Mouse (Mus musculus): Measurements from ENCODE around the gene Catsperz. TPM values are rescaled to one million over a fixed set of nuclear protein-coding genes. Genes with fewer than 3 reads are reported as not detected.

Gene Catsperz
- total RNA-seq, 2 experiments from 2014 or later, result 27.9 to 31.2 TPM

GRCm38 (mm10) chr19:6875834-6876233 is 49.3 kb downstream of the Catsperz start:
- peak in 1 of 2 experiments; percentile 37 for DNase-seq (ENCODE audit: low spot score in 2 of 2)
- intact Hi-C loops (cut with DNase I), result no loop called here

- intact Hi-C loops (cut with DNase I), result loop anchor here (5.0 kb wide), 2 partner anchors 33 to 212 kb away; partner anchors contain the start of gene Trmt112
- DNase-seq (ENCODE audit: low spot score in 2 of 2), result no peak
These were observed 50.9 kb downstream of the Catsperz start for GRCm38 (mm10) chr19:6874257-6874656.

GRCm38 (mm10) chr19:6872701-6873100 is 52.5 kb downstream of the Catsperz start:
- intact Hi-C loops (cut with DNase I), result loop anchor here (5.0 kb wide), 2 partner anchors 35 to 210 kb away; partner anchors contain the start of gene Trmt112

More at GRCm38 (mm10) chr19:6872701-6873100, 52.5 kb downstream of the Catsperz start:
- DNase-seq (ENCODE audit: low spot score in 2 of 2), result no peak

Small RNA genes lying within 50 kb of the gene (microRNA-seq; reads per million reads assigned to microRNA genes)
- 6.4 to 6.9 reads per million in 2 experiments for gene Mir6990

Other genes starting within 250 kb of the Catsperz start
- gene Rps6ka4, start 84.7 kb downstream of the Catsperz start, total RNA-seq (2021), result 10 to 100 TPM; 30.8 to 36.4 TPM
- gene Ccdc88b, start 67.2 kb downstream of the Catsperz start, total RNA-seq (2021), result 1 to 10 TPM; 2.0 to 2.2 TPM
- gene Trmt112, start 15.7 kb downstream of the Catsperz start, total RNA-seq (2021), result 10 to 100 TPM; 35.0 to 43.2 TPM
- gene Prdx5, start 15.3 kb downstream of the Catsperz start, total RNA-seq (2021), result 100 to 1,000 TPM; 337 to 358 TPM
- 10 to 100 TPM; 60.6 to 65.2 TPM for gene Esrra, start 3.6 kb downstream of the Catsperz start, total RNA-seq (2021)
- gene Kcnk4, start 9.1 kb upstream of the Catsperz start, total RNA-seq (2021), result 10 to 100 TPM; 33.2 to 40.7 TPM
- gene Bad, start 16.5 kb upstream of the Catsperz start, total RNA-seq (2021), result 10 to 100 TPM; 37.7 to 38.3 TPM
- gene Gpr137, start 17.1 kb upstream of the Catsperz start, total RNA-seq (2021), result 100 to 1,000 TPM in 1 of 2 experiments, 10 to 100 TPM in 1; 99.9 to 100 TPM
- 10 to 100 TPM; 49.8 to 57.2 TPM for gene Ppp1r14b, start 49.6 kb upstream of the Catsperz start, total RNA-seq (2021)
- gene Plcb3, start 51.1 kb upstream of the Catsperz start, total RNA-seq (2021), result 10 to 100 TPM; 11.9 to 13.3 TPM
- 100 to 1,000 TPM in 1 of 2 experiments, 10 to 100 TPM in 1; 98.0 to 104 TPM for gene Fkbp2, start 55.1 kb upstream of the Catsperz start, total RNA-seq (2021)
- gene Vegfb, start 62.3 kb upstream of the Catsperz start, total RNA-seq (2021), result 10 to 100 TPM; 79.9 to 80.2 TPM
- 10 to 100 TPM; 20.1 to 21.0 TPM for gene Dnajc4, start 67.2 kb upstream of the Catsperz start, total RNA-seq (2021)
- gene Nudt22, start 70.7 kb upstream of the Catsperz start, total RNA-seq (2021), result 10 to 100 TPM; 12.5 to 14.3 TPM
- gene Trpt1, start 70.8 kb upstream of the Catsperz start, total RNA-seq (2021), result 10 to 100 TPM; 18.0 to 22.9 TPM
- gene Fermt3, start 94.1 kb upstream of the Catsperz start, total RNA-seq (2021), result 1 to 10 TPM; 4.1 to 4.2 TPM
- 100 to 1,000 TPM; 191 to 206 TPM for gene Stip1, start 114.6 kb upstream of the Catsperz start, total RNA-seq (2021)
- gene Macrod1, start 131.4 kb upstream of the Catsperz start, total RNA-seq (2021), result 10 to 100 TPM; 12.2 to 13.2 TPM
- 10 to 100 TPM; 35.3 to 38.0 TPM for gene Flrt1, start 180.3 kb upstream of the Catsperz start, total RNA-seq (2021)

Data from left cerebral cortex, postnatal 25 days (tissue).